Mouse (Mus musculus) CH12.LX (cell line): ENCODE data around the gene Kcnma1. TPM values are rescaled to one million over a fixed set of nuclear protein-coding genes. Genes with fewer than 3 reads are reported as not detected.

Experiments used
- DNase-seq: peaks from one replicate; pipeline ENCODE4 v3.0.0-alpha.2; 2013; ENCODE audit errors: extremely low read depth
- H3K27ac ChIP-seq: 2 replicates; pipeline ENCODE4 v1.5.1; 2012; ENCODE audit warnings: low read depth, mild to moderate bottlenecking, control low read depth, moderate library complexity; ENCODE audit not compliant: insufficient read depth
- H3K27me3 ChIP-seq: replicated peaks from 2 replicates; pipeline ENCODE3; 2012; ENCODE audit warnings: inconsistent platforms
- H3K36me3 ChIP-seq, 2 experiments: replicated peaks in 1 of 2; 2 replicates each; pipeline versions ENCODE3 to v1.6.1; 2012; ENCODE audit warnings: inconsistent platforms in 1 of 2, low read length in 1 of 2, mild to moderate bottlenecking in 1 of 2, mixed read lengths in 1 of 2, moderate library complexity in 1 of 2; ENCODE audit not compliant: control insufficient read depth in 1 of 2, insufficient read depth in 1 of 2
- H3K4me1 ChIP-seq, 2 experiments: 2 replicates each; pipeline ENCODE4 v1.6.1; 2012; ENCODE audit warnings: inconsistent platforms in 1 of 2, moderate library complexity in 1 of 2; ENCODE audit not compliant: insufficient read depth in 2 of 2, control insufficient read depth in 1 of 2
- H3K4me2 ChIP-seq: 2 replicates; pipeline ENCODE4 v1.6.1; 2012; ENCODE audit warnings: low read depth, mild to moderate bottlenecking, control low read depth; ENCODE audit not compliant: poor library complexity, insufficient read depth, severe bottlenecking
- H3K4me3 ChIP-seq, 3 experiments: fragments of 150-350 bp in 1 of 3; sonication (generic) in 1 of 3; replicated peaks in 1 of 3; 2 replicates each; pipeline versions ENCODE3 to v1.5.1; 2011 to 2012; ENCODE audit warnings: low read depth in 2 of 3, low read length in 2 of 3, mild to moderate bottlenecking in 2 of 3, moderate library complexity in 2 of 3, control low read depth in 1 of 3, improper control_type of control experiment in 1 of 3, inconsistent platforms in 1 of 3, mixed read lengths in 1 of 3; ENCODE audit not compliant: poor library complexity in 1 of 3
- H3K79me2 ChIP-seq: replicated peaks from 2 replicates; pipeline ENCODE4 v1.6.1; 2012; ENCODE audit warnings: mild to moderate bottlenecking, moderate library complexity; ENCODE audit not compliant: control insufficient read depth, poor library complexity, insufficient read depth, severe bottlenecking; ENCODE audit errors: extremely low read depth
- H3K9ac ChIP-seq: 2 replicates; pipeline ENCODE4 v1.6.1; 2012; ENCODE audit warnings: low read depth, mild to moderate bottlenecking, control low read depth, moderate library complexity; ENCODE audit not compliant: insufficient read depth
- H3K9me3 ChIP-seq: replicated peaks from 2 replicates; pipeline ENCODE3; 2012; ENCODE audit warnings: low read length, inconsistent platforms, mixed read lengths
- E2F4 ChIP-seq: IDR thresholded peaks from 2 replicates; pipeline ENCODE4 v1.6.1; 2011; ENCODE audit warnings: low read depth, low read length, improper control_type of control experiment; ENCODE audit not compliant: insufficient replicate concordance
- ELF1 ChIP-seq: IDR thresholded peaks from 2 replicates; pipeline ENCODE4 v1.6.1; 2014; ENCODE audit warnings: low read depth, mild to moderate bottlenecking, inconsistent platforms, low read length, improper control_type of control experiment
- EP300 ChIP-seq: IDR thresholded peaks from 2 replicates; pipeline ENCODE4 v1.6.1; 2011; ENCODE audit warnings: low read length, improper control_type of control experiment
- GABPA ChIP-seq: IDR thresholded peaks from 2 replicates; pipeline ENCODE4 v1.6.1; 2012; ENCODE audit warnings: low read depth, low read length, improper control_type of control experiment, inconsistent platforms; ENCODE audit not compliant: insufficient replicate concordance
- HCFC1 ChIP-seq: IDR thresholded peaks from 2 replicates; pipeline ENCODE4 v1.6.1; 2012; ENCODE audit warnings: low read depth, mild to moderate bottlenecking, inconsistent platforms, low read length, improper control_type of control experiment
- IRF4 ChIP-seq: IDR thresholded peaks from 2 replicates; pipeline ENCODE4 v1.6.1; 2014; ENCODE audit warnings: low read depth, mild to moderate bottlenecking, inconsistent platforms, low read length, improper control_type of control experiment
- JUN ChIP-seq: IDR thresholded peaks from 2 replicates; pipeline ENCODE4 v1.6.1; 2011; ENCODE audit warnings: low read depth, mild to moderate bottlenecking, low read length, improper control_type of control experiment, moderate library complexity; ENCODE audit not compliant: insufficient read depth
- JUND ChIP-seq: conservative IDR thresholded peaks from 2 replicates; pipeline ENCODE4 v1.6.1; 2011; ENCODE audit warnings: low read depth, low read length, improper control_type of control experiment
- KAT2A ChIP-seq: IDR thresholded peaks from 2 replicates; pipeline ENCODE4 v1.6.1; 2012; ENCODE audit warnings: low read length, improper control_type of control experiment, inconsistent platforms; ENCODE audit not compliant: insufficient replicate concordance
- MAFK ChIP-seq: IDR thresholded peaks from 2 replicates; pipeline ENCODE4 v1.6.1; 2011; ENCODE audit warnings: low read length, improper control_type of control experiment; ENCODE audit not compliant: insufficient replicate concordance
- MAX ChIP-seq: IDR thresholded peaks from 2 replicates; pipeline ENCODE4 v1.6.1; 2011; ENCODE audit warnings: low read length, improper control_type of control experiment
- MXI1 ChIP-seq: IDR thresholded peaks from 2 replicates; pipeline ENCODE4 v1.6.1; 2011; ENCODE audit warnings: mild to moderate bottlenecking, low read depth, low read length, improper control_type of control experiment
- POLR2A ChIP-seq: IDR thresholded peaks from 2 replicates; pipeline ENCODE4 v1.6.1; 2011; ENCODE audit warnings: low read depth, mild to moderate bottlenecking, improper control_type of control experiment, low read length
- POLR2AphosphoS2 ChIP-seq: IDR thresholded peaks from 2 replicates; pipeline ENCODE4 v1.6.1; 2011; ENCODE audit warnings: low read depth, low read length, improper control_type of control experiment
- SIN3A ChIP-seq: IDR thresholded peaks from 2 replicates; pipeline ENCODE4 v1.6.1; 2012; ENCODE audit warnings: low read length, improper control_type of control experiment, inconsistent platforms
- SMC3 ChIP-seq: IDR thresholded peaks from 2 replicates; pipeline ENCODE4 v1.6.1; 2011; ENCODE audit warnings: low read depth, low read length, improper control_type of control experiment
- TBP ChIP-seq: conservative IDR thresholded peaks from 2 replicates; pipeline ENCODE4 v1.6.1; 2011; ENCODE audit warnings: low read depth, low read length, improper control_type of control experiment
- TCF12 ChIP-seq: IDR thresholded peaks from 2 replicates; pipeline ENCODE4 v1.6.1; 2014; ENCODE audit warnings: low read depth, mild to moderate bottlenecking, inconsistent platforms, low read length, improper control_type of control experiment
- ZNF384 ChIP-seq: IDR thresholded peaks from 2 replicates; pipeline ENCODE4 v1.6.1; 2012; ENCODE audit warnings: low read depth, low read length, improper control_type of control experiment, inconsistent platforms
- dilution Hi-C: fragments of 300-500 bp; cut with MboI; formaldehyde crosslinking; loops from 2 replicates; pipeline ENCODE4 v1.14.3; 2020; ENCODE audit warnings: low sequenced_read_pairs; ENCODE audit not compliant: extremely low pct_unique_long_range_greater_than_20kb, extremely low pct_ligation_motif_present
- in situ Hi-C: fragments of 300-500 bp; cut with MboI; formaldehyde crosslinking; loops from 3 replicates; pipeline ENCODE4 v1.14.3; 2019; ENCODE audit warnings: low sequenced_read_pairs, low pct_ligation_motif_present, low pct_unique_long_range_greater_than_20kb, mixed read lengths
- polyA plus RNA-seq: library from polyadenylated mRNA; unstranded; fragments of >175 nt; gene quantifications from 2 replicates; pipeline ENCODE4 v1.2.1, GENCODE M21; 2012; ENCODE audit warnings: low read depth; ENCODE audit not compliant: insufficient read length
- total RNA-seq, 2 experiments: library from RNA; depleted of rRNA; stranded (reverse); fragments of 300-350 nt in 1 of 2; fragments of >200 nt in 1 of 2; gene quantifications; 2 replicates each; pipeline ENCODE4 v1.2.3; 2012 to 2014

Gene Kcnma1
- total and polyA plus RNA-seq, 3 experiments, result 0.10 to 0.17 (median 0.12) TPM

GRCm38 (mm10) chr14:23570251-23570650 lies 444.0 kb downstream of the Kcnma1 start:
- H3K4me2 ChIP-seq, result no peak overlapping the region
- in situ Hi-C loops, result no loop called here
- no peaks in the 10 kb centered on the region for H3K27me3 ChIP-seq
- H3K36me3 ChIP-seq, result no peaks in the 10 kb centered on the region
- H3K27ac ChIP-seq, result no peak overlapping the region
- H3K9ac ChIP-seq, result no peak overlapping the region
- DNase-seq, result no peak
- H3K4me1 ChIP-seq, result peaks cover 0 to 14% of the 10 kb centered on the region in 2 experiments; a peak in 2 of 4 replicates
- TF ChIP-seq GABPA, result no peak
- TF ChIP-seq E2F4, result no peak
- TF ChIP-seq, all 38 proteins: peak for 0
- dilution Hi-C loops, result no loop called here
- Histone ChIP-seq H3K9me3 (peaks cover 5% of the 10 kb centered on the region), H3K4me3 (no peak overlapping the region), H3K79me2 (no peaks in the 10 kb centered on the region)

- peaks cover 5% of the 10 kb centered on the region for H3K9me3 ChIP-seq
- no peak overlapping the region for H3K9ac ChIP-seq
- no peaks in the 10 kb centered on the region for H3K27me3 ChIP-seq
- H3K4me2 ChIP-seq, result no peak overlapping the region
- no peaks in the 10 kb centered on the region for H3K36me3 ChIP-seq
- no peak for DNase-seq
- H3K79me2 ChIP-seq, result no peaks in the 10 kb centered on the region
- H3K4me1 ChIP-seq, result peaks cover 0 to 20% of the 10 kb centered on the region in 2 experiments; a peak in 2 of 4 replicates
- H3K4me3 ChIP-seq, result no peak overlapping the region
- no peak for TF ChIP-seq POLR2AphosphoS2
- no peak for TF ChIP-seq E2F4
- no peak for TF ChIP-seq MAFK
- TF ChIP-seq SMC3, result no peak
- TF ChIP-seq EP300, result no peak
- TF ChIP-seq HCFC1, result no peak
- H3K27ac ChIP-seq, result no peak overlapping the region
- in situ Hi-C loops (no loop called here), dilution Hi-C loops (no loop called here)
Measured at GRCm38 (mm10) chr14:23565931-23566330, 448.4 kb downstream of the Kcnma1 start.

- peaks cover 0 to 20% of the 10 kb centered on the region in 2 experiments; a peak in 2 of 4 replicates for H3K4me1 ChIP-seq
- no peak overlapping the region for H3K4me2 ChIP-seq
- DNase-seq, result no peak
- in situ Hi-C loops, result no loop called here
- no peak overlapping the region for H3K27ac ChIP-seq
- H3K27me3 ChIP-seq, result no peaks in the 10 kb centered on the region
- no peak overlapping the region for H3K4me3 ChIP-seq
- H3K79me2 ChIP-seq, result no peaks in the 10 kb centered on the region
- no peaks in the 10 kb centered on the region for H3K36me3 ChIP-seq
- dilution Hi-C loops, result no loop called here
- no peak overlapping the region for H3K9ac ChIP-seq
- TF ChIP-seq IRF4 (no peak), ZNF384 (no peak), EP300 (no peak), ELF1 (no peak), POLR2A (no peak), KAT2A (no peak), TBP (no peak), SIN3A (no peak), TCF12 (no peak), MAX (no peak), JUN (no peak), MXI1 (no peak), JUND (no peak), E2F4 (no peak)
- H3K9me3 ChIP-seq, result peaks cover 5% of the 10 kb centered on the region
Measured at GRCm38 (mm10) chr14:23564474-23564873, 449.8 kb downstream of the Kcnma1 start.
